Mouse (Mus musculus) C2C12 (cell line): ENCODE data around the gene Elmsan1.

Experiments
- CTCF ChIP-seq: IDR thresholded peaks from one replicate; pipeline ENCODE4 v1.5.1; 2011; ENCODE audit not compliant: control insufficient read depth, insufficient read depth, insufficient read length
- MAX ChIP-seq: IDR thresholded peaks from one replicate; pipeline ENCODE4 v1.6.1; 2011; ENCODE audit warnings: mild to moderate bottlenecking, control low read depth
- USF1 ChIP-seq: IDR thresholded peaks from one replicate; pipeline ENCODE4 v1.6.1; 2011; ENCODE audit warnings: low read depth, mild to moderate bottlenecking, control low read depth, moderate library complexity

- TF ChIP-seq CTCF (no peak), USF1 (no peak), MAX (no peak)
Measured at GRCm38 (mm10) chr12:84217508-84218131, 1.1 kb downstream of the Elmsan1 start.
